Comparison of ENCODE assay signal across 26 mouse cellular contexts in the genomic region with DNA sequence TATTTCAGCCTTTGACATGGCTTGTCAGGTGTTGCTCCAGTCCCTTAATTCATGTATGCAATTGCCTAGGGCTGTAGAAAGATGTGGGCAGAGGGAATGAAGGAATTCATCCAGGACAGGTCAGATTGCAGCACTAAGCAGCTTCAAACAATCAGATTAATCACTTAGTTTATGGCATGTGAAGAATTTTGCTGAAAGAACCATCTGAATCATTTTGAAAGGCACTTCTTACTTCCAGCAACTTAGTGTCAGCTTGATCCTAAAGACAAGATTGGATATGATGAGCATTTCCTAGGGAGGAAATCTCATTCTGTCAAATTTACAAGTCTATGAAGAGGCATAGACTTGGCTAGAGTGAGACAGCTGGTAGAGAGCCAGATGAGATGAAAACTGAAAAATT. TPM values are rescaled to one million over a fixed set of nuclear protein-coding genes. Genes with fewer than 3 reads are reported as not detected.
DNase-seq lines count a peak whose midpoint lies in the region; ATAC-seq and TF ChIP-seq lines count a peak whose summit lies in the region.
"Had no signal": no experiment of that assay in that cellular context is flagged by ENCODE, and none has a peak within 500 bp of the region (broad histone marks: within the 10 kb centered on the region; RNA-seq: fewer than 3 reads in every experiment).

No protein-coding gene starts in this region.

- TF ChIP-seq EP300 in lung, postnatal 0 days (IDR thresholded peaks at IDR 0.05): no peak
- TF ChIP-seq EP300 in stomach, postnatal 0 days (optimal IDR thresholded peaks at IDR 0.05): no peak

- no peaks in the 10 kb centered on the region for H3K36me3 ChIP-seq in forebrain, postnatal 0 days (ENCODE audit: insufficient read depth)
- no peaks in the 10 kb centered on the region for H3K36me3 ChIP-seq in forebrain, embryonic 13.5 days (ENCODE audit: poor library complexity, severe bottlenecking)
- no peaks in the 10 kb centered on the region for H3K36me3 ChIP-seq in lung, postnatal 0 days (ENCODE audit: insufficient read depth, low read length)
- no peaks in the 10 kb centered on the region for H3K36me3 ChIP-seq in stomach, postnatal 0 days (ENCODE audit: control insufficient read depth, insufficient read depth, low read length)
- H3K36me3 ChIP-seq: embryonic facial prominence, embryonic 15.5 days; heart, embryonic 10.5 days; hindbrain, embryonic 12.5 days had no signal

- no peak for TF ChIP-seq CTCF in forebrain, postnatal 0 days (IDR thresholded peaks at IDR 0.05; ENCODE audit: low read depth)
- no peak for TF ChIP-seq CTCF in lung, postnatal 0 days (IDR thresholded peaks at IDR 0.05)
- TF ChIP-seq CTCF in stomach, postnatal 0 days (IDR thresholded peaks at IDR 0.05; ENCODE audit: low read depth): no peak

- H3K4me3 ChIP-seq in forebrain, postnatal 0 days (ENCODE audit: low read depth, low read length): no peak overlapping the region
- H3K4me3 ChIP-seq in forebrain, embryonic 13.5 days: no peak overlapping the region
- no peak overlapping the region for H3K4me3 ChIP-seq in lung, postnatal 0 days (ENCODE audit: low read depth, low read length)
- H3K4me3 ChIP-seq in stomach, postnatal 0 days (ENCODE audit: low read depth, low read length): no peak overlapping the region
- H3K4me3 ChIP-seq: embryonic facial prominence, embryonic 15.5 days; gastrocnemius, adult 2 months; heart, embryonic 10.5 days; hindbrain, embryonic 12.5 days had no signal

- H3K9ac ChIP-seq in forebrain, postnatal 0 days: no peak overlapping the region
- H3K9ac ChIP-seq in forebrain, embryonic 13.5 days: no peak overlapping the region
- no peak overlapping the region for H3K9ac ChIP-seq in lung, postnatal 0 days (replicated peaks; ENCODE audit: low read depth)
- H3K9ac ChIP-seq in stomach, postnatal 0 days (ENCODE audit: low read length): no peak overlapping the region
- H3K9ac ChIP-seq: embryonic facial prominence, embryonic 15.5 days; hindbrain, embryonic 12.5 days had no signal

- H3K4me2 ChIP-seq in forebrain, postnatal 0 days (ENCODE audit: low read depth): no peak overlapping the region
- no peak overlapping the region for H3K4me2 ChIP-seq in forebrain, embryonic 13.5 days
- no peak overlapping the region for H3K4me2 ChIP-seq in lung, postnatal 0 days (replicated peaks; ENCODE audit: low read depth, low read length)
- no peak overlapping the region for H3K4me2 ChIP-seq in stomach, postnatal 0 days (replicated peaks; ENCODE audit: low read depth)
- H3K4me2 ChIP-seq: embryonic facial prominence, embryonic 15.5 days; hindbrain, embryonic 12.5 days had no signal

- H3K27ac ChIP-seq in forebrain, postnatal 0 days (ENCODE audit: low read depth, low read length): no peak overlapping the region
- no peak overlapping the region for H3K27ac ChIP-seq in forebrain, embryonic 13.5 days
- no peak overlapping the region for H3K27ac ChIP-seq in lung, postnatal 0 days (ENCODE audit: low read length)
- no peak overlapping the region for H3K27ac ChIP-seq in stomach, postnatal 0 days (replicated peaks)
- H3K27ac ChIP-seq: embryonic facial prominence, embryonic 15.5 days; gastrocnemius, adult 2 months; heart, embryonic 10.5 days; hindbrain, embryonic 12.5 days had no signal

- DNase-seq in forebrain, postnatal 0 days: peak; percentile 11
- DNase-seq in lung, postnatal 0 days (ENCODE audit: low spot score): peak; percentile 30
- no peak for DNase-seq in lung, adult 18-20 months
- DNase-seq in forelimb bud, embryonic 11.5 days (ENCODE audit: low read depth, low spot score): peak; percentile 3
- no peak for DNase-seq in stomach, postnatal 0 days (ENCODE audit: low spot score)
- DNase-seq in urinary bladder, adult 2 months (ENCODE audit: low spot score): no peak
- DNase-seq: adrenal gland, adult 8-10 months; cerebellum, adult 18-20 months; cerebellum, adult 9-11 months; cerebellum, postnatal 36 days; gastrocnemius, adult 2 months; gastrocnemius, postnatal 25 days; heart, adult 18-20 months; heart, postnatal 10 days; heart, postnatal 4 days had no signal

- ATAC-seq in forebrain, postnatal 0 days: peak; percentile 36; the same call in 1 of the 2 replicates
- no peak for ATAC-seq in forebrain, embryonic 13.5 days
- no peak for ATAC-seq in lung, postnatal 0 days
- ATAC-seq in stomach, postnatal 0 days (ENCODE audit: low FRiP score, low TSS enrichment): no peak
- ATAC-seq: forebrain, embryonic 16.5 days; hindbrain, embryonic 16.5 days; inflammation-experienced regulatory T-cells, adult 6 months had no signal

- H3K4me1 ChIP-seq in forebrain, postnatal 0 days (ENCODE audit: insufficient read depth): no peaks in the 10 kb centered on the region
- H3K4me1 ChIP-seq in forebrain, embryonic 13.5 days: no peaks in the 10 kb centered on the region
- H3K4me1 ChIP-seq in lung, postnatal 0 days (ENCODE audit: insufficient read depth, low read depth, low read length): no peaks in the 10 kb centered on the region
- H3K4me1 ChIP-seq in stomach, postnatal 0 days (replicated peaks; ENCODE audit: control insufficient read depth, insufficient read depth): no peaks in the 10 kb centered on the region
- H3K4me1 ChIP-seq: embryonic facial prominence, embryonic 15.5 days; heart, embryonic 10.5 days; hindbrain, embryonic 12.5 days had no signal

- no peaks in the 10 kb centered on the region for H3K27me3 ChIP-seq in forebrain, postnatal 0 days (ENCODE audit: insufficient read depth, low read length)
- H3K27me3 ChIP-seq in forebrain, embryonic 13.5 days: no peaks in the 10 kb centered on the region
- H3K27me3 ChIP-seq in lung, postnatal 0 days (replicated peaks; ENCODE audit: insufficient read depth, low read length): no peaks in the 10 kb centered on the region
- H3K27me3 ChIP-seq in stomach, postnatal 0 days (ENCODE audit: control insufficient read depth, insufficient read depth, low read length): no peaks in the 10 kb centered on the region
- H3K27me3 ChIP-seq: CH12.LX; embryonic facial prominence, embryonic 15.5 days; hindbrain, embryonic 12.5 days had no signal

- H3K9me3 ChIP-seq in forebrain, postnatal 0 days (ENCODE audit: low read length): no peaks in the 10 kb centered on the region
- no peaks in the 10 kb centered on the region for H3K9me3 ChIP-seq in forebrain, embryonic 13.5 days (replicated peaks)
- no peaks in the 10 kb centered on the region for H3K9me3 ChIP-seq in lung, postnatal 0 days (ENCODE audit: low read length)
- no peaks in the 10 kb centered on the region for H3K9me3 ChIP-seq in stomach, postnatal 0 days (ENCODE audit: control insufficient read depth, low read length)
- H3K9me3 ChIP-seq: embryonic facial prominence, embryonic 15.5 days; heart, embryonic 10.5 days; hindbrain, embryonic 12.5 days had no signal

RNA-seq across cellular contexts. Expression of a gene that starts 22.3 kb away (rescaled TPM):
- total RNA-seq in forebrain, postnatal 0 days (2014; rRNA removed): 0.15 TPM in 1 of 2 replicates, not detected in the other
- polyA plus RNA-seq in forebrain, postnatal 0 days (2015; fragmentation: Nextera tagmentation; extraction: Ambion mirVana): not detected in 2 replicates
- not detected in 2 replicates for polyA plus RNA-seq in forebrain, embryonic 13.5 days (2015; fragmentation: Nextera tagmentation; extraction: Ambion mirVana)
- 0.30 and 0.33 TPM in 2 replicates for polyA plus RNA-seq in lung, postnatal 0 days (2015; fragmentation: Nextera tagmentation; extraction: Ambion mirVana)
- not detected in 2 replicates for polyA plus RNA-seq in stomach, postnatal 0 days (2015; fragmentation: Nextera tagmentation; extraction: Ambion mirVana)
- not detected in 2 replicates for polyA plus RNA-seq in urinary bladder, adult 2 months (2012; rRNA removed)
- total RNA-seq: adrenal gland, adult 8-10 months; adrenal gland, postnatal 4 days; CH12.LX; gastrocnemius, adult 2 months; gastrocnemius, postnatal 25 days; heart, adult 18-20 months; heart, postnatal 10 days; heart, postnatal 4 days had no signal
- polyA plus RNA-seq: embryonic facial prominence, embryonic 15.5 days; forebrain, embryonic 11.5 days; forebrain, embryonic 16.5 days; heart, embryonic 14.5 days; hindbrain, embryonic 12.5 days; hindbrain, embryonic 16.5 days; inflammation-experienced regulatory T-cells, adult 6 months had no signal

RNA-seq across cellular contexts. Expression of a gene that starts 33.2 kb away (rescaled TPM):
- not detected in 2 replicates for total RNA-seq in forebrain, postnatal 0 days (2014; rRNA removed)
- polyA plus RNA-seq in forebrain, postnatal 0 days (2015; fragmentation: Nextera tagmentation; extraction: Ambion mirVana): not detected in 2 replicates
- not detected in 2 replicates for polyA plus RNA-seq in forebrain, embryonic 13.5 days (2015; fragmentation: Nextera tagmentation; extraction: Ambion mirVana)
- polyA plus RNA-seq in lung, postnatal 0 days (2015; fragmentation: Nextera tagmentation; extraction: Ambion mirVana): 0.06 TPM in 2 replicates
- 0.02 TPM in 1 of 2 replicates, not detected in the other for polyA plus RNA-seq in stomach, postnatal 0 days (2015; fragmentation: Nextera tagmentation; extraction: Ambion mirVana)
- not detected in 2 replicates for polyA plus RNA-seq in urinary bladder, adult 2 months (2012; rRNA removed)
- total RNA-seq: adrenal gland, adult 8-10 months; adrenal gland, postnatal 4 days; CH12.LX; gastrocnemius, adult 2 months; gastrocnemius, postnatal 25 days; heart, adult 18-20 months; heart, postnatal 10 days; heart, postnatal 4 days had no signal
- polyA plus RNA-seq: embryonic facial prominence, embryonic 15.5 days; forebrain, embryonic 11.5 days; forebrain, embryonic 16.5 days; heart, embryonic 10.5 days; hindbrain, embryonic 12.5 days; hindbrain, embryonic 16.5 days had no signal

RNA-seq across cellular contexts. Expression of a gene that starts 38.1 kb away (rescaled TPM):
- total RNA-seq in forebrain, postnatal 0 days (2014; rRNA removed): not detected in 2 replicates
- not detected in 2 replicates for polyA plus RNA-seq in forebrain, postnatal 0 days (2015; fragmentation: Nextera tagmentation; extraction: Ambion mirVana)
- polyA plus RNA-seq in forebrain, embryonic 13.5 days (2015; fragmentation: Nextera tagmentation; extraction: Ambion mirVana): not detected in 2 replicates
- polyA plus RNA-seq in lung, postnatal 0 days (2015; fragmentation: Nextera tagmentation; extraction: Ambion mirVana): 0.04 and 0.13 TPM in 2 replicates
- not detected in 2 replicates for polyA plus RNA-seq in stomach, postnatal 0 days (2015; fragmentation: Nextera tagmentation; extraction: Ambion mirVana)
- polyA plus RNA-seq in urinary bladder, adult 2 months (2012; rRNA removed): 0.01 TPM in 1 of 2 replicates, not detected in the other
- total RNA-seq: adrenal gland, adult 8-10 months; CH12.LX; gastrocnemius, adult 2 months; gastrocnemius, postnatal 25 days; heart, adult 18-20 months; heart, postnatal 10 days; heart, postnatal 4 days had no signal
- polyA plus RNA-seq: embryonic facial prominence, embryonic 15.5 days; forebrain, embryonic 11.5 days; forebrain, embryonic 16.5 days; heart, embryonic 10.5 days; heart, embryonic 14.5 days; hindbrain, embryonic 12.5 days; hindbrain, embryonic 16.5 days; inflammation-experienced regulatory T-cells, adult 6 months had no signal

RNA-seq across cellular contexts. Expression of a gene that starts 44.3 kb away (rescaled TPM):
- total RNA-seq in forebrain, postnatal 0 days (2014; rRNA removed): not detected in 2 replicates
- not detected in 2 replicates for polyA plus RNA-seq in forebrain, postnatal 0 days (2015; fragmentation: Nextera tagmentation; extraction: Ambion mirVana)
- not detected in 2 replicates for polyA plus RNA-seq in forebrain, embryonic 13.5 days (2015; fragmentation: Nextera tagmentation; extraction: Ambion mirVana)
- 0.08 TPM in 1 of 2 replicates, not detected in the other for polyA plus RNA-seq in lung, postnatal 0 days (2015; fragmentation: Nextera tagmentation; extraction: Ambion mirVana)
- not detected in 2 replicates for polyA plus RNA-seq in stomach, postnatal 0 days (2015; fragmentation: Nextera tagmentation; extraction: Ambion mirVana)
- polyA plus RNA-seq in urinary bladder, adult 2 months (2012; rRNA removed): not detected in 2 replicates
- total RNA-seq: adrenal gland, adult 8-10 months; adrenal gland, postnatal 4 days; CH12.LX; gastrocnemius, adult 2 months; gastrocnemius, postnatal 25 days; heart, adult 18-20 months; heart, postnatal 10 days; heart, postnatal 4 days had no signal
- polyA plus RNA-seq: embryonic facial prominence, embryonic 15.5 days; forebrain, embryonic 11.5 days; forebrain, embryonic 16.5 days; heart, embryonic 14.5 days; hindbrain, embryonic 12.5 days; hindbrain, embryonic 16.5 days; inflammation-experienced regulatory T-cells, adult 6 months had no signal

Comparison
In these comparisons a context has a peak if more than half of its experiments do, and no peak if none do; other contexts are left out.
1. DNase-seq: peak in forebrain, postnatal 0 days (single experiment), lung, postnatal 0 days (single experiment) and forelimb bud, embryonic 11.5 days (single experiment); none in lung, adult 18-20 months (0 of 2), stomach, postnatal 0 days (single experiment) and urinary bladder, adult 2 months (single experiment).